Mouse (Mus musculus) hindbrain, embryonic 15.5 days (tissue): ENCODE measurements around the gene Scn10a. TPM values are rescaled to one million over a fixed set of nuclear protein-coding genes. Genes with fewer than 3 reads are reported as not detected.

ENCODE experiments used
- ATAC-seq: fragments of 200-750 bp; cut with Nextera tagmentation; 2 replicates; pipeline ENCODE4 v1.8.0; 2017; ENCODE audit warnings: low read depth, moderate number of reproducible peaks, moderate TSS enrichment; ENCODE audit not compliant: low FRiP score
- H3K27ac ChIP-seq: fragments of 300-500 bp; sonication (generic); replicated peaks from 2 replicates; pipeline ENCODE4 v1.5.1; 2015; ENCODE audit warnings: mild to moderate bottlenecking, inconsistent platforms
- H3K27me3 ChIP-seq: fragments of 300-500 bp; sonication (generic); 2 replicates; pipeline ENCODE4 v1.6.1; 2015; ENCODE audit warnings: control low read depth, inconsistent platforms
- H3K36me3 ChIP-seq: fragments of 300-500 bp; sonication (generic); 2 replicates; pipeline ENCODE4 v1.6.1; 2015; ENCODE audit warnings: control low read depth, inconsistent platforms
- H3K4me1 ChIP-seq: fragments of 300-500 bp; sonication (generic); replicated peaks from 2 replicates; pipeline ENCODE4 v1.6.1; 2015; ENCODE audit warnings: control low read depth, inconsistent platforms
- H3K4me2 ChIP-seq: fragments of 300-500 bp; sonication (generic); 2 replicates; pipeline ENCODE4 v1.6.1; 2015; ENCODE audit warnings: moderate library complexity, mild to moderate bottlenecking, inconsistent platforms
- H3K4me3 ChIP-seq: fragments of 300-500 bp; sonication (generic); 2 replicates; pipeline ENCODE4 v1.5.1; 2015; ENCODE audit warnings: mild to moderate bottlenecking, inconsistent platforms
- H3K9ac ChIP-seq: fragments of 300-500 bp; sonication (generic); 2 replicates; pipeline ENCODE4 v1.6.1; 2015; ENCODE audit warnings: inconsistent platforms
- H3K9me3 ChIP-seq: fragments of 300-500 bp; sonication (generic); 2 replicates; pipeline ENCODE4 v1.6.1; 2016; ENCODE audit warnings: control low read depth, inconsistent platforms
- WGBS: fragments of 180-500 bp; shearing (Covaris S2); methylation state at CpG from one replicate; pipeline ENCODE4 v1.1.7; 2015; 5-methylcytosine and 5-hydroxymethylcytosine counted together
- polyA plus RNA-seq: library from polyadenylated mRNA; unstranded; fragments of >200 nt; fragmentation: Nextera tagmentation; extraction: Ambion mirVana; gene quantifications from 2 replicates; pipeline ENCODE4 v1.2.1, GENCODE M21; 2015

Gene Scn10a
- polyA plus RNA-seq, 1 experiment from 2014 or later: 0.35 TPM

DNA sequence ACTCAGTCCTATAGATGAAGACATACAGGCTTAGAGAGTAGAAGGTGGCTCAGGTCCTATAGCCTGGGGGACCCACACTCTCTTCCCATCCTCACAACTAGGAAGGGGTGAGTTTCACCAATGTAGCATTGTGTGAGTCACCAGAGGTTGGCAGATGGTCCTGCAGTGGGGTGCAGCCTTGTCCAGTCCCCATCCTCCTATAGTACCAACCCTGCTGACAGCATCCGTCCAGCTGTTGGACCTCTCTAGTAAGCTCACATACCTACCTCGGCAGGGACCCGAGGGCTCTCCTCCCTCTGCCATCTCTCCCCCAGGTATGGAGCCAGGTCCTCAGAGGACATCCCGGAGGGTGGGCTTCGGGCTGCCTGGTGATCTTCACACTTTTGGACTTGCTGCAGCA is 85.6 kb downstream of the Scn10a start:
- 88% methylated on average over 5 of the region's 5 CpGs for WGBS
- Histone ChIP-seq H3K27ac (no peak overlapping the region), H3K4me3 (no peak overlapping the region), H3K27me3 (0 out of 2 replicates have a peak, but pooled peaks cover 4% of the 10 kb centered on the region), H3K9ac (no peak overlapping the region), H3K4me2 (no peak overlapping the region), H3K9me3 (no peaks in the 10 kb centered on the region), H3K36me3 (no peaks in the 10 kb centered on the region), H3K4me1 (peaks cover 19% of the 10 kb centered on the region; the same call in 1 of the 2 replicates)
- no peak for ATAC-seq

DNA sequence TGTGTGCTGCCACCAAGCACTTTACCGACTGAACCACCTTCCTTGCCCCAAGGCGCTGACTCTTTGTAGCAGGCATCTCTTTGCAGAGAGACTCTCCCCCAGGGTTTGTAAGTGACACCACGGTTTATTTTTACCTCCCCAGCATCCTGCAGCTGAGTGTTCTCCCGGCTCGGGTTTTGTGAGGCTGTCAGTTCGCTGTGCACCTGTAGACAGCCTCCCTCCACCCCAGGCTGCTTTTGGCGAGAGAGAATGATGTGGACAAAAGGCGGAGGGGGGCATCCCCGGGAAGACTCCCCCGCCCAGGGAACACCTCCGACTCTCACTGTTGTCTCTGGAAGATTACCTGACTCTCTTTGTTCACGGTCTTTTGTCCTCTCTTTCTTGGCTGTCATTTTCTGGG is 86.3 kb downstream of the Scn10a start:
- 0 out of 2 replicates have a peak, but pooled peaks cover 4% of the 10 kb centered on the region for H3K27me3 ChIP-seq
- no peak overlapping the region for H3K27ac ChIP-seq
- no peak overlapping the region for H3K9ac ChIP-seq
- no peaks in the 10 kb centered on the region for H3K36me3 ChIP-seq
- no peak overlapping the region for H3K4me2 ChIP-seq
- H3K4me3 ChIP-seq: no peak overlapping the region
- 46% methylated on average over 12 of the region's 12 CpGs for WGBS
- H3K9me3 ChIP-seq: no peaks in the 10 kb centered on the region
- ATAC-seq: no peak
- H3K4me1 ChIP-seq: peaks cover 19% of the 10 kb centered on the region; the same call in 1 of the 2 replicates

DNA sequence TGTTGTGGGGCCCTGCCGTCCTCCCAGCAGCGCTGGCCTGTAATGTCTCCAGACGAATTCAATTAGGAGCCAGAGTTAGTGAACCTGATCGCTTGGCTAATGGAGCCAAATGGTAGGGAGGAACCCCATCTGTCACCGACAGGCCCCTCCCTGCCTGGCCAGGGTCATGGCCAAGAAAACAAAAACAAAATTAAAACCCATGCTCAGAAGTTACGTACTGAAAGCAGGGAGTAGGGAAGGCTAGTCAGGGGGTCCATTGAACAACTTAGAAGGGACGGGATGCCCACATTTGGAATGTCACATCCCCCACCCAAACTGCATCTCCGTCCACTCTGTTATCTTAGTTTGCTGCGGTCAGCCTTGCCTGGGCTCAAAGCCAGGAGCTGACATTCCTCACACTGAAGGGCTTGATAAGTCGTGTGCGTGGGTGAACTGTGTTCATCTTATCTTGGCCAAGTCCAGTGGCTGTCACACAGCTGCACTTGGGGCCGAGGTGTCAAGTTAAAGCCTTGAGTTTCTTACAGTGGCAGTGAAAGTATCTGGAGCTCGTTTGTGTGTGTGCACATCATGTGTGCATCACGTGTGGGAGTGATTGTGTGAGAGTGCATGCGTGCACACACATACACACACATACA is 87.1 kb downstream of the Scn10a start:
- H3K9ac ChIP-seq: no peak overlapping the region
- no peaks in the 10 kb centered on the region for H3K9me3 ChIP-seq
- H3K27ac ChIP-seq: no peak overlapping the region
- H3K4me3 ChIP-seq: no peak overlapping the region
- ATAC-seq: no peak
- no peaks in the 10 kb centered on the region for H3K36me3 ChIP-seq
- H3K27me3 ChIP-seq: 0 out of 2 replicates have a peak, but pooled peaks cover 4% of the 10 kb centered on the region
- H3K4me2 ChIP-seq: no peak overlapping the region
- H3K4me1 ChIP-seq: peaks cover 19% of the 10 kb centered on the region; the same call in 1 of the 2 replicates
- WGBS: 34% methylated on average over 15 of the region's 15 CpGs

DNA sequence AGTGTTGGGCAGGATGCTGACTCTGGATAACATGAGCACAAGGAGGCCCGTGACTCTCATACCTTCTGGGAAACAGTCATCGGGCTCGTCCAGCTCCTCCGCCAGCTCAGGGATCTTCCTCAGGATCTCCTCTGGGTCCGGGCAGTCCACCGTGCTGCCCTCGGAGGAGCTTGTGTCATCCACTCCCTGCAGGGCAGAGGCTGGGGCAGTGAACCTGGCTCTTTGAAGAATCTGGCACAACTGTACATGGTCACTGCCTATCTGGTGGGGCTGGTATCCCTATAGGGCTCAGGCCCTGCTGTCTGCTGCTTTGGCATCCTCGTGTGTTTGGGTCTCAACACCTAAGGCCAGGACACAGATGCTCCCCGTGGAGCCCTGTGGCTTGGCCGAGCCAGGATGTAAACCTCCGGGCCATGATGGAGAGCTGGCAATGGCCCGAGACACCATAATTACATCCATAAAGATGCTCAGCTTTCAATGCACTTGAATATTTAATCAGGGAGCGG is 87.7 kb downstream of the Scn10a start:
- Histone ChIP-seq H3K4me1 (peaks cover 19% of the 10 kb centered on the region; the same call in 1 of the 2 replicates), H3K9me3 (no peaks in the 10 kb centered on the region), H3K4me3 (no peak overlapping the region), H3K4me2 (no peak overlapping the region), H3K27ac (no peak overlapping the region), H3K27me3 (0 out of 2 replicates have a peak, but pooled peaks cover 4% of the 10 kb centered on the region), H3K9ac (no peak overlapping the region), H3K36me3 (no peaks in the 10 kb centered on the region)
- peak; percentile 30; the same call in 1 of the 2 replicates for ATAC-seq
- WGBS: 57% methylated on average over 13 of the region's 13 CpGs

DNA sequence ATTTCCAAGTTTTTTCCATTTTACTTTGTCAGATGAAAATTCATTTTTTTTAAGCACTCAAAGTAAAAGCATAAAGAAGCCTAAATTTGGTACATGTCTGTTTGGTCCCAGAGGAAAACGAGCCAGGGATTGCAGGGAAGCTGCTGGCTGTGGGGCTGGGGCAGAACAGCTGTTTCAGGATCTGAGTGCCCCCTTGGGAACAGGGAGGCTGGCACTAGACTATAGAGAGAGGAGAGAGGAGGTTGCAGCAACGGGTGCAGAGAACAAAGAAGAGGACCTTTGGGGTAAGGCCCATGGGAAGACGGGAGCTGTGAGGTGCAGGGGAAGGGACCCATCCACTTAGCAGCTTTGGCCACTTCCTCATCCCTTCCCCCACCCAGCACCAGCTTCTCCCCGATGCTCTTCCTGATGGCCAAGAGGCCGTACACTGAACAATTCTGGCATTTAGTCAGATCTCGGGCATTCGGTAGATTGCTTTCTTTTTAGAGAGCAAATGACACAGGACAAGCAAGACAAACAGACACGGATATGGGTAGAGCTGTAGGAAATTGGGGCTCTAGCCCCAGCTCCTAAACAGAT is 90.3 kb downstream of the Scn10a start:
- H3K36me3 ChIP-seq: no peaks in the 10 kb centered on the region
- 64% methylated on average over 8 of the region's 8 CpGs for WGBS
- peaks cover 19% of the 10 kb centered on the region; the same call in 1 of the 2 replicates for H3K4me1 ChIP-seq
- ATAC-seq: no peak
- no peak overlapping the region for H3K4me3 ChIP-seq
- H3K9ac ChIP-seq: no peak overlapping the region
- H3K9me3 ChIP-seq: no peaks in the 10 kb centered on the region
- H3K4me2 ChIP-seq: no peak overlapping the region
- H3K27me3 ChIP-seq: 0 out of 2 replicates have a peak, but pooled peaks cover 4% of the 10 kb centered on the region
- H3K27ac ChIP-seq: no peak overlapping the region

DNA sequence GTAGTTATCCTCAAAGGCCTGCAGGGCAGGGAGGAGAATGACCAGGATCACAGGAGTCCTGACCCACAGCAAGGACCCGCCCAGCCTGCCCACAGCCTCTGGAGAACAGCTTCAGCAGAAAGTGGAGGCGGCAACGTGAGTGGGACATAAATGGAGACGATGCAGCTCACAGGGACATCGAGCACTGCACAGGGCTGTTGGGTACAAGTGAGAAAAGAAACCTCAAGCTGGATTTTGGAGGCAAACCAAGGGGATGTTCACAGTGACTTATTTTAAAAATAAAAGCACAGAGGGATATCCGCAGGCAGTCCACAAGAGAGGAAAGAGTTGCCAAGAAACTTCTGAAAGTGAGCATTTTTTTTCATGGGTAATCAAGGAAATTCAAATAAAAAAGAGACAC is 91.9 kb downstream of the Scn10a start:
- H3K27ac ChIP-seq: no peak overlapping the region
- WGBS: 82% methylated on average over 6 of the region's 6 CpGs
- 0 out of 2 replicates have a peak, but pooled peaks cover 4% of the 10 kb centered on the region for H3K27me3 ChIP-seq
- no peak overlapping the region for H3K4me2 ChIP-seq
- peaks cover 9% of the 10 kb centered on the region; the same call in 1 of the 2 replicates for H3K4me1 ChIP-seq
- ATAC-seq: no peak
- H3K4me3 ChIP-seq: no peak overlapping the region
- no peaks in the 10 kb centered on the region for H3K36me3 ChIP-seq
- H3K9ac ChIP-seq: no peak overlapping the region
- no peaks in the 10 kb centered on the region for H3K9me3 ChIP-seq

DNA sequence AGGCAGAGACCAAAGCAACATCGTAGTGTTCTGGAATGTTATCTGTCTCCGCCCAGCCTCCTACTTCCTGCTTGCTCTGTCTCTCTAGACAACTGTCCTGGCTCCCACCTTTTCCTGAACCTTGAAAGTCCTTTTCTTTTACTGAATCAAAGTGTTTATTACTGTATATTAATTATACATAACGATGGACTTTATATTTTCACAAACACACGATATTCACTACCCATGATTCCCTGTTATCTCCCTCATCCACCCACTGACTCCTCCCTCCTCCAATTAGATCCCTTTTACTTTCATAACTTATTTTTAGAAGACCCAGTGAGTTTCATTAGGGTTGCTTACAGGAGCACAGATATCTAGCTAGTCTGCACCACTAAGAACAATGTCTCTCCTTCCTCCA is 95.0 kb downstream of the Scn10a start:
- Histone ChIP-seq H3K27me3 (no peaks in the 10 kb centered on the region), H3K4me1 (no peaks in the 10 kb centered on the region), H3K9me3 (no peaks in the 10 kb centered on the region), H3K27ac (no peak overlapping the region), H3K4me2 (no peak overlapping the region), H3K4me3 (no peak overlapping the region), H3K9ac (no peak overlapping the region), H3K36me3 (no peaks in the 10 kb centered on the region)
- 88% methylated on average over 4 of the region's 4 CpGs for WGBS
- no peak for ATAC-seq

DNA sequence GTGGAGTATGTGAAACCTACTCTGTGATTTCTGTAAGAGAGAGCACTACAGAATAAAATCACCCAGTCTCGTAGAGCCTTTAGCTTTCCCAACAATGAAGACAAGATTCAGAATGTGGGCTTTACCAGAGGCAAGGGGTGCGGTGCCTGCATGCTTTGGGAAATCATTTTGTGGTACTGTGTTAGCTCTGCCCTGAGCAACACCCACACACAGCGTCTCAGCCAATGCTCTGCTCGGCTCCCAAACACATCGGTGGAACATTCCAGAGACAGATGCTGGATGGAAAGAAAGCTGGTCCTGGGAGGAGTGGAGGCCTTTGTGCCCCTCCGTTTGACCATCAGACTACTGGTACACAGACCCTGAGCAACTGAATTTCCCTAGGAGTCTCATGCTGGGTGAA is 104.3 kb downstream of the Scn10a start:
- Histone ChIP-seq H3K27ac (no peak overlapping the region), H3K9ac (no peak overlapping the region), H3K4me1 (no peaks in the 10 kb centered on the region), H3K9me3 (no peaks in the 10 kb centered on the region), H3K36me3 (no peaks in the 10 kb centered on the region), H3K4me2 (no peak overlapping the region), H3K4me3 (no peak overlapping the region), H3K27me3 (no peaks in the 10 kb centered on the region)
- ATAC-seq: no peak
- 82% methylated on average over 6 of the region's 6 CpGs for WGBS

DNA sequence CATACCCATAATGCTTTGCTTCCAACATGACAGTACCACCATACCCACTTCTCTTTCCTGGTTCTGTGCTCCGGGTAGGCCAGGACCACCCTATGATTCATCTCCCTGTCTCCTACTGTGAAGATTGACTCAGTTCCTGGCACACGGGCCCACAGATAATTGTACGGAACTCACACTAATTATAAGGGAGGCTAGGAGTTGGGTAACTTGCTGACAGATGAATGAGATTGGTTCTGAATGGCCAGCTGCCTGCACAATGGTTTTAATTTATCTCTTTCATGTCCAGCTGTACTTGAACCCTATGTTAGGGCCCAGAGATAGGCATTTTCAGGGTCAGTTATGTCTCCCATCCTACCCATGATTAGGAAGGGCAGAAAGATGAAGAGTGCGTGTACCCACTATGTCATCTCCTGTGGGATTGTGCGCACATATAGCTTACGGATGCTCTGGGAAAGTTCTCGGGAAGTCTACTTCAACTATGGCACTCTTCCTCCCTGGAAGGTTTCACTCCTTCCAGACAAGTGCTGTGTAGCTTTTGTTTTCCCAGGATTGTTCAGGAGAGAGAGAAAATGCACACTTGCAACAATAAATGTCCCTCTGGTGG is 108.5 kb downstream of the Scn10a start:
- 88% methylated on average over 7 of the region's 7 CpGs for WGBS
- ATAC-seq: no peak
- H3K9ac ChIP-seq: no peak overlapping the region
- no peak overlapping the region for H3K4me2 ChIP-seq
- H3K4me3 ChIP-seq: no peak overlapping the region
- no peaks in the 10 kb centered on the region for H3K9me3 ChIP-seq
- no peak overlapping the region for H3K27ac ChIP-seq
- no peaks in the 10 kb centered on the region for H3K4me1 ChIP-seq
- no peaks in the 10 kb centered on the region for H3K36me3 ChIP-seq
- H3K27me3 ChIP-seq: no peaks in the 10 kb centered on the region

DNA sequence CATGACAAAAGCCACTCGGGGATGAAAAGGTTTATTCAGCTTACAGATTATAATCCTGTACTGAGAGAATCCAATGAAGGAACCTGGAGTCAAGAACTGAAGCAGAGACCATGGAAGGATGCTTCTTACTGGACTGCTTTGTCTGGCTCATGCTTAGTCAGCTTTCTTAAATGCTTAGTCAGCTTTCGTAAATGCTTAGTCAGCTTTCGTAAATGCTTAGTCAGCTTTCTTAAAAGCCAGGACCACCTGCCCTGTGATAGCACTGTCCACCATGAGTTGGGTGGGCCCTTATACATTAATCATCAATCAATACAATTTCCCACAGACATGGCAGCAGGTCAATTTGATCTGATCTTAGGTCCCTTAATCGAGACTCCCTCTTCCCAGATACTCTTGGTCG is 112.2 kb downstream of the Scn10a start:
- H3K4me3 ChIP-seq: no peak overlapping the region
- H3K9ac ChIP-seq: no peak overlapping the region
- no peak overlapping the region for H3K4me2 ChIP-seq
- H3K9me3 ChIP-seq: no peaks in the 10 kb centered on the region
- H3K36me3 ChIP-seq: no peaks in the 10 kb centered on the region
- no peaks in the 10 kb centered on the region for H3K4me1 ChIP-seq
- no peaks in the 10 kb centered on the region for H3K27me3 ChIP-seq
- ATAC-seq: no peak
- H3K27ac ChIP-seq: no peak overlapping the region
- 93% methylated on average over 5 of the region's 5 CpGs for WGBS

DNA sequence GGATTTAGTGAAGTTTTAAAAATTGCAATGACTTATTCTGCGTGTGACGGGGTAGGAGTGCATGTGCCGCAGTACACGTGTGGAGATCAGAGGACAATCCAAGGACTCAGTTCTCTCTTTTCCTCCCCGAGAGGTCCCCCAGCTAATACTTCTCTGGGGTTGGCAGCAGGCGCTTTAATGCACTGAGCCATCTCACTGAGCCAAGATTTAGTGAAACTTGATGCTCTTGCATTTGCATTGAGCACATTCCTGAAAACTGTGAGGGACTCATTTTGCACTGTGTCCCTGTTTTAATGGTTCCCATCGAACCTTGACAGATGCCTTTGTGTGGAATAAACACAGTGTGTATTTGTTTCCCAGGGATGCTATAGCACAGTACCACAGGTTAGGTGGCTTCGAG is 114.5 kb downstream of the Scn10a start:
- ATAC-seq: no peak
- Histone ChIP-seq H3K36me3 (no peaks in the 10 kb centered on the region), H3K4me1 (no peaks in the 10 kb centered on the region), H3K9me3 (no peaks in the 10 kb centered on the region), H3K27ac (no peak overlapping the region), H3K4me3 (no peak overlapping the region), H3K9ac (no peak overlapping the region), H3K27me3 (no peaks in the 10 kb centered on the region), H3K4me2 (no peak overlapping the region)
- 74% methylated on average over 8 of the region's 8 CpGs for WGBS

DNA sequence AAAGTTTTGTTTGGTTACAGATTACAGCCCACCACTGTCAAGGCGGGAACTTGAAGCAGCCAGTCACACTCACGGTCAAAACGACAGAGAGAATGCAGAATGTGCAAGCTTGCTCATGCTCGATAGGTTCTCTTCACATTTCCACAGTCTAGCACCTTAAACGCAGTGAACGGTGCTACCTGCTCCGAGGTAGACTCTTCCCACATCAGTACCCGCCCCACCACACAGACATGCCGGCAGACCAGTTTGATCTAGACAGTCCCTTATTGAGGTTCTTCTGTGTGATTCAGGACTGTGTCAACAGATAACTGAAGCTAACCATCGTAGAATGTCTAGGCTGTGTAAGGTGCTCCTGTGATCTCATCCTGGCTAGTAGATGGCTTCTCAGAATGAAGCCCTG is 120.6 kb downstream of the Scn10a start:
- no peak overlapping the region for H3K27ac ChIP-seq

More for the DNA sequence above, 120.6 kb downstream of the Scn10a start:
- H3K36me3 ChIP-seq: no peaks in the 10 kb centered on the region
- H3K4me2 ChIP-seq: no peak overlapping the region
- no peak overlapping the region for H3K9ac ChIP-seq
- H3K27me3 ChIP-seq: 0 out of 2 replicates have a peak, but pooled peaks cover 2% of the 10 kb centered on the region
- ATAC-seq: no peak
- WGBS: 90% methylated on average over 10 of the region's 10 CpGs
- H3K4me3 ChIP-seq: no peak overlapping the region
- no peaks in the 10 kb centered on the region for H3K4me1 ChIP-seq
- H3K9me3 ChIP-seq: no peaks in the 10 kb centered on the region
